Mouse (Mus musculus) hindbrain, embryonic 12.5 days (tissue): Measurements from ENCODE around the gene Cass4. TPM values are rescaled to one million over a fixed set of nuclear protein-coding genes. Genes with fewer than 3 reads are reported as not detected.

Experiments used
- ATAC-seq: fragments of 200-750 bp; cut with Nextera tagmentation; 2 replicates; pipeline ENCODE4 v1.8.0; 2017; ENCODE audit warnings: moderate TSS enrichment; ENCODE audit not compliant: low FRiP score
- H3K27ac ChIP-seq: fragments of 300-500 bp; sonication (generic); 2 replicates; pipeline ENCODE4 v1.5.1; 2016; ENCODE audit warnings: mild to moderate bottlenecking
- H3K27me3 ChIP-seq: fragments of 300-500 bp; sonication (generic); 2 replicates; pipeline ENCODE4 v1.6.1; 2016; ENCODE audit warnings: mild to moderate bottlenecking
- H3K36me3 ChIP-seq: fragments of 300-500 bp; sonication (generic); 2 replicates; pipeline ENCODE4 v1.6.1; 2016; ENCODE audit warnings: mild to moderate bottlenecking
- H3K4me1 ChIP-seq: fragments of 300-500 bp; sonication (generic); 2 replicates; pipeline ENCODE4 v1.6.1; 2016
- H3K4me2 ChIP-seq: fragments of 300-500 bp; sonication (generic); replicated peaks from 2 replicates; pipeline ENCODE4 v1.6.1; 2016; ENCODE audit warnings: mild to moderate bottlenecking
- H3K4me3 ChIP-seq: fragments of 300-500 bp; sonication (generic); 2 replicates; pipeline ENCODE4 v1.5.1; 2016; ENCODE audit warnings: mild to moderate bottlenecking
- H3K9ac ChIP-seq: fragments of 300-500 bp; sonication (generic); 2 replicates; pipeline ENCODE4 v1.6.1; 2016; ENCODE audit warnings: mild to moderate bottlenecking, moderate library complexity
- H3K9me3 ChIP-seq: fragments of 300-500 bp; sonication (generic); replicated peaks from 2 replicates; pipeline ENCODE4 v1.6.1; 2016; ENCODE audit warnings: mild to moderate bottlenecking
- WGBS: fragments of 180-500 bp; shearing (Covaris S2); methylation state at CpG from one replicate; pipeline ENCODE4 v1.1.7; 2016; 5-methylcytosine and 5-hydroxymethylcytosine counted together
- polyA plus RNA-seq: library from polyadenylated mRNA; unstranded; fragments of >200 nt; fragmentation: Nextera tagmentation; extraction: Ambion mirVana; gene quantifications from 2 replicates; pipeline ENCODE4 v1.2.1, GENCODE M21; 2016

Cass4 gene
- polyA plus RNA-seq, 1 experiment from 2014 or later: 0.14 TPM

DNA sequence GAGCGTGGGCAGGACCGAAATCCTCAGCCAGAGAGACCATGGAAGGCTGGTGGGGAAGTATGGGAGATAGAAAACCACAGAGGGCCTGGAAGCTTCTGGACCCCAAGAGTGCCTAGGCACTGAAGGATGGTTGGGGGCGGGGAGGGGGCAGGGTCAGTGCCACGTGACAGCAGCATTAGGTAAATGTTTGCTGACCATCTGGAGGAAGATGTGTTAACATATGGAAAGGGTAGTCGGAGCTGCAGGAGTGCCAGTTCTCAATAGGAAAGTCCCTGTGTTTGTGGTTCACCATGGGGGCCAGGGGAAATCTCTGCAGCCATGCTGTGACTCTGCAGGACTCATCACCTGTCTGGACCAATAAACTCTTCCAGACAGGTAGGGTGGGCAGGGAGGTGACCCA, 20.3 kb downstream of the Cass4 start:
- no peak for ATAC-seq
- 57% methylated on average over 5 of the region's 5 CpGs for WGBS

GRCm38 (mm10) chr2:172416218-172416617, 22.6 kb downstream of the Cass4 start:
- no peak overlapping the region for H3K4me3 ChIP-seq
- H3K27me3 ChIP-seq: no peaks in the 10 kb centered on the region
- no peaks in the 10 kb centered on the region for H3K9me3 ChIP-seq
- peaks cover 13% of the 10 kb centered on the region for H3K4me1 ChIP-seq
- no peaks in the 10 kb centered on the region for H3K36me3 ChIP-seq
- ATAC-seq: no peak
- H3K9ac ChIP-seq: no peak overlapping the region
- H3K27ac ChIP-seq: no peak overlapping the region
- 63% methylated on average over 12 of the region's 12 CpGs for WGBS
- H3K4me2 ChIP-seq: no peak overlapping the region

More for the DNA sequence above, 20.3 kb downstream of the Cass4 start:
- Histone ChIP-seq H3K27me3 (no peaks in the 10 kb centered on the region), H3K27ac (no peak overlapping the region), H3K4me3 (no peak overlapping the region), H3K36me3 (no peaks in the 10 kb centered on the region), H3K9ac (no peak overlapping the region), H3K9me3 (no peaks in the 10 kb centered on the region), H3K4me2 (no peak overlapping the region), H3K4me1 (peaks cover 13% of the 10 kb centered on the region)

GRCm38 (mm10) chr2:172416876-172417275, 23.3 kb downstream of the Cass4 start:
- H3K36me3 ChIP-seq: no peaks in the 10 kb centered on the region
- H3K9ac ChIP-seq: no peak overlapping the region
- H3K4me2 ChIP-seq: no peak overlapping the region
- ATAC-seq: no peak
- H3K9me3 ChIP-seq: no peaks in the 10 kb centered on the region
- H3K4me3 ChIP-seq: no peak overlapping the region
- no peak overlapping the region for H3K27ac ChIP-seq
- H3K4me1 ChIP-seq: peaks cover 13% of the 10 kb centered on the region
- H3K27me3 ChIP-seq: no peaks in the 10 kb centered on the region
- 90% methylated on average over 5 of the region's 5 CpGs for WGBS

DNA sequence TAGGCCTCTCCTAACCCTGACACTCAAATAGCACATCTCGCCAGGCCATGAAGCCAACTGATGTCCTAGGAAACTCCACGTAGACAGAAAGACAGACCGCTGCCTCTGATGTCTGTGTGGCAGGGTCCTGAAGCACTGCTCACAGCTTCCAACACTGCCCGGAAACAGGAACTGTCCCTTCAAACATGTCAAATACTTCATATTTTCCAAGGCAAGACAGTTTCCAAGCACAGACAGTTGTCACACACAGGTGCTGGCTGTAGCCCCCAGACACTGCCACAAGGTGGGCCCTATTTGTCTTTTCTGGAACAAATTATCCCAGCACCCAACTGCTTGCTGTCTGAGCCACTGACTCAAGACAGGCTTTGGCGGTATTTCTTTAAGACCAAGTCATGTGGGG, 24.6 kb downstream of the Cass4 start:
- no peak for ATAC-seq
- WGBS: 90% methylated on average over 5 of the region's 5 CpGs

DNA sequence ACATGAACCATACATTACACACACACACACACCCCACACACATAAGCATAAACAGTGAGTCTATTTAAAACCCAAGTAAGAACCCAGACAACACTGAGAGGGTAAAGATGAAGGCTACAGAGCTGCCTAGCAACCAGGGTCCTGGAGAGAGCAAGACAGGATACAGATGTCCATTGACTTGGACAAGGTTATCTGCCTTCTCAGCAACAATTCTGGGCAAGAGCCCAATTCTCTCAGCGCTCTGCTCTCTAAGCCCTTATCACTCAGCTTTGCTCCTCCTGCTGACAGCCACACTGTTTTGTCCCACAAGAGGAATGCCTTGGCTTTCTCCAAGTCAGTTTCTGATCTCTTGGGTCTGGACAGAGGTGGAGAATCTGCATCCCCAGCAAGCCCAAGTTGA, 37.0 kb downstream of the Cass4 start:
- no peaks in the 10 kb centered on the region for H3K4me1 ChIP-seq

More for the DNA sequence above, 24.6 kb downstream of the Cass4 start:
- no peaks in the 10 kb centered on the region for H3K36me3 ChIP-seq
- H3K9ac ChIP-seq: no peak overlapping the region
- no peaks in the 10 kb centered on the region for H3K27me3 ChIP-seq
- H3K4me2 ChIP-seq: no peak overlapping the region
- H3K27ac ChIP-seq: no peak overlapping the region
- peaks cover 4% of the 10 kb centered on the region for H3K4me1 ChIP-seq
- no peaks in the 10 kb centered on the region for H3K9me3 ChIP-seq
- H3K4me3 ChIP-seq: no peak overlapping the region

DNA sequence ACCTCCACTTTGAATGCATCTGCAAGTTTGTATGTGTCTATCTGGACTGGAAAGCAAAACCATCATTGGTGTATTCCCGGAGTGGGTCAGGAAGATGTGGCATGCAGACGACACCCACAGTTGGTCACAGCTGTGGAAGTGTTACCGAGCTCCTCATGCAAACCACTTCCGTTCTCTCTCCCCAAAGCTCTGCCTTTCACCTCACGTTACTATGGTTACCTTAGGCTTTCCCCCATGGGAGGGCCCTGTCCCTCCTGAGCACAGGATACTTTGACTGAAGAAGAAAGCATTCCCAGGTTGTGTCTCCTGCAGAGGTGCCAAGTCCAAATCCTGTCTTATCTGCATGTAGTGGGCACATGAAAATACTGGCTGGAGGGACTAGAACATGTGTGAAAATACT, 40.2 kb downstream of the Cass4 start:
- Histone ChIP-seq H3K27ac (no peak overlapping the region), H3K4me3 (no peak overlapping the region), H3K36me3 (no peaks in the 10 kb centered on the region), H3K9me3 (no peaks in the 10 kb centered on the region), H3K4me1 (no peaks in the 10 kb centered on the region), H3K9ac (no peak overlapping the region), H3K4me2 (no peak overlapping the region), H3K27me3 (no peaks in the 10 kb centered on the region)
- 60% methylated on average over 5 of the region's 5 CpGs for WGBS
- ATAC-seq: no peak

More for the DNA sequence above, 37.0 kb downstream of the Cass4 start:
- no peak overlapping the region for H3K9ac ChIP-seq
- no peak for ATAC-seq
- H3K36me3 ChIP-seq: no peaks in the 10 kb centered on the region
- H3K9me3 ChIP-seq: no peaks in the 10 kb centered on the region
- no peaks in the 10 kb centered on the region for H3K27me3 ChIP-seq
- 100% methylated on average over 1 of the region's 1 CpGs for WGBS
- H3K4me2 ChIP-seq: no peak overlapping the region
- no peak overlapping the region for H3K4me3 ChIP-seq
- no peak overlapping the region for H3K27ac ChIP-seq

- Histone ChIP-seq H3K4me1 (peaks cover 19% of the 10 kb centered on the region), H3K4me2 (no peak overlapping the region), H3K9me3 (no peaks in the 10 kb centered on the region), H3K27ac (no peak overlapping the region), H3K9ac (no peak overlapping the region), H3K36me3 (no peaks in the 10 kb centered on the region), H3K27me3 (no peaks in the 10 kb centered on the region), H3K4me3 (no peak overlapping the region)
- WGBS: 69% methylated on average over 16 of the region's 16 CpGs
- no peak for ATAC-seq
These were observed 43.9 kb downstream of the Cass4 start for GRCm38 (mm10) chr2:172437371-172437952.

GRCm38 (mm10) chr2:172439843-172440639, 46.4 kb downstream of the Cass4 start, which contains the start of gene Rtf2:
Gene Rtf2, plus strand, starts transcription at chr2:172440556.
- H3K9ac ChIP-seq: peak within 1 kb of the TSS; percentile 75
- ATAC-seq: peak; percentile 97
- 2% methylated on average over 35 of the region's 35 CpGs for WGBS
- H3K27me3 ChIP-seq: no peaks in the 10 kb centered on the region
- H3K4me3 ChIP-seq: peak within 1 kb of the TSS; percentile 81
- peak within 1 kb of the TSS; percentile 64; the same call in 1 of the 2 replicates for H3K27ac ChIP-seq
- no peaks in the 10 kb centered on the region for H3K9me3 ChIP-seq
- H3K4me2 ChIP-seq: peak within 1 kb of the TSS; percentile 95
- H3K4me1 ChIP-seq: peaks cover 19% of the 10 kb centered on the region
- peaks cover 2% of the 10 kb centered on the region; the same call in 1 of the 2 replicates for H3K36me3 ChIP-seq

- H3K4me1 ChIP-seq: peaks cover 19% of the 10 kb centered on the region
- H3K9ac ChIP-seq: peak overlapping the region; percentile 75
- H3K36me3 ChIP-seq: peaks cover 7% of the 10 kb centered on the region
- H3K27ac ChIP-seq: peak overlapping the region; percentile 64; the same call in 1 of the 2 replicates
- 1% methylated on average over 21 of the region's 21 CpGs for WGBS
- ATAC-seq: peak; percentile 72
- no peaks in the 10 kb centered on the region for H3K9me3 ChIP-seq
- peak overlapping the region; percentile 95 for H3K4me2 ChIP-seq
- H3K4me3 ChIP-seq: peak overlapping the region; percentile 81
- no peaks in the 10 kb centered on the region for H3K27me3 ChIP-seq
These were observed 47.0 kb downstream of the Cass4 start for GRCm38 (mm10) chr2:172440640-172441005.

DNA sequence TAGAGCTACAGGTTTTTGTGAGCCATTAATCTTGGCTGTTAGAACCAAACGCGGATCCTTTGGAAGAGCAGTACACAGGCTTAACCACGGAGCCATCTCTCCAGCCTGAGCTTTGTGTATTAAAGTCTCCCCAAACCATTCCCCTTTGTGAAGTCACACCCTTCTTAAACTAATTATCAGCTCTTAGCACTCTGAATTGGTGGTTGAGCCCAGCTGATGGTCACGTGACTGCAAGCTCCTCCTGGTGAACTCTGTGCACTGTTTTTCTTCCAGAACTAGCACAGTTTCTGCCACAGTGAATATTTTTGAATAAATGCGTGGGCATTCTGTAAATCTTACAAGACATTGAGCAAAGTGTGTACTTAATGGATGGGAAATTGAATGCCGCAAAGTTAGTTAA, 47.6 kb downstream of the Cass4 start:
- H3K27ac ChIP-seq: no peak overlapping the region
- ATAC-seq: no peak
- 31% methylated on average over 6 of the region's 6 CpGs for WGBS

DNA sequence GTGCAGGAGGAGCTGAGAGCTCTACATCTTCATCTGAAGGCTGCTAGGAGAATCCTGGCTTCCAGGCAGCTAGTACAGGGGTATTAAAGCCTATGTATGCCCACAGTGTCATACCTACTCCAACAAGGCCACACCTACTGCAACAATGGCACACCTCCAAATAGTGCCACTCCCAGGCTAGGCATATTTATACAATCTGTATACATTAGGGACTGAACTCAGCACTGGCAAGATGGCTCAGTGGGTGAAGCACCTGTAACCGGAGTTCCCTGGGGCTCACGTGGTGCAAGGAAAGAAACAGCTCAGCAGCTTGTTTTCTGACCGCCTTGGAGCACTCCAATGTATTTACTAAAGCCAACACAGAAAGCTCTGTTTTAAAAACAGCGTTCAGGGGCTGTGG, 52.0 kb downstream of the Cass4 start:
- Histone ChIP-seq H3K27ac (no peak overlapping the region), H3K9ac (no peak overlapping the region), H3K9me3 (no peaks in the 10 kb centered on the region), H3K4me2 (no peak overlapping the region), H3K27me3 (no peaks in the 10 kb centered on the region), H3K36me3 (peaks cover 57% of the 10 kb centered on the region), H3K4me1 (peaks cover 13% of the 10 kb centered on the region), H3K4me3 (no peak overlapping the region)
- WGBS: 92% methylated on average over 4 of the region's 4 CpGs
- no peak for ATAC-seq

More for the DNA sequence above, 47.6 kb downstream of the Cass4 start:
- H3K36me3 ChIP-seq: peaks cover 13% of the 10 kb centered on the region
- H3K4me3 ChIP-seq: peak overlapping the region; percentile 81
- peaks cover 19% of the 10 kb centered on the region for H3K4me1 ChIP-seq
- H3K9me3 ChIP-seq: no peaks in the 10 kb centered on the region
- H3K4me2 ChIP-seq: peak overlapping the region; percentile 95
- H3K9ac ChIP-seq: peak overlapping the region; percentile 75
- no peaks in the 10 kb centered on the region for H3K27me3 ChIP-seq

DNA sequence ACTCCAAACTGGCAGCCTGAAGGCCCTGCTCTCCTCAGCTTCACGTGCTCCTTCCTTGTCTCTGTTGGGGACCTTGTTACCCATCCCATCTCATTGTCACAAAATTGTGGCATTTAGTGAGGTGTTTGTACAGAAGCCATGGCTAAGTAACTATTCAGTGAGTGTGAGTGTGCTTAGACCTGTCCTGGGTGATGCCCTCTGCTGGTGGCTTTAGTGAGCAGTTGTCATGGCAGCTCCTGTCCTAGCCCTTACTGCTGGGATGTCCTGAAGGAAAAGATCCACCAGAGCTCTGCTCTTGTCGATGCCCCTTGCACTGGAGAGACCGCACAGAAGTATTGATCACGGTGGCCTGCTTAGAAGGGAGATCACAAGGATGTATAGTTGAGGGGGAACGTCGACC, 53.7 kb downstream of the Cass4 start:
- ATAC-seq: no peak
- no peak overlapping the region for H3K9ac ChIP-seq
- 91% methylated on average over 6 of the region's 6 CpGs for WGBS

More for the DNA sequence above, 53.7 kb downstream of the Cass4 start:
- Histone ChIP-seq H3K27me3 (no peaks in the 10 kb centered on the region), H3K4me2 (no peak overlapping the region), H3K4me3 (no peak overlapping the region), H3K9me3 (no peaks in the 10 kb centered on the region), H3K36me3 (peaks cover 72% of the 10 kb centered on the region), H3K27ac (no peak overlapping the region), H3K4me1 (no peaks in the 10 kb centered on the region)
